Mouse (Mus musculus): Measurements from ENCODE around the gene Gm17545. TPM values are rescaled to one million over a fixed set of nuclear protein-coding genes. Genes with fewer than 3 reads are reported as not detected.

Gm17545 gene
- total and polyA plus RNA-seq, 3 experiments, result not detected

DNA sequence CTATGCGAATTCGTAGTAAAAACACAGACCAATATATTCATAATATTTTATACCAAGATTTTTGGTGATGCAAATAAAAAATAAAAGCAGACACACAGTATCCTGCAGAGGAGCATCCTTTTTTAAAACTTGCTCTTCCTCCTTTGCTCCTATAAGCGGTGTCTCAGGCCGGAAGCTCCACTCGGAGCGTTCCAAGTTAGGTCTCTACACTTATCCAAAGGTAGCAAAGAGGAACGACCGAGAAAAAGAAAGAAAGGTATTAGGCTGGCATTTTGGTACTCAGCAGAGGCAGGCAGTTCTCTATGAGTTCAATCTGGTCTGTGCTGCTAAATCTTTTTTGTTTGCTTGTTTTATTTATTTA lies 14.8 kb downstream of the Gm17545 start:
- TF ChIP-seq POLR2A (IDR thresholded peaks at IDR 0.05; ENCODE audit: insufficient read depth, low read depth, low read length), result no peak
- TF ChIP-seq EP300 (IDR thresholded peaks at IDR 0.05; ENCODE audit: insufficient read depth, low read depth, low read length), result no peak
- no peak for TF ChIP-seq CTCF (IDR thresholded peaks at IDR 0.05)
- intact Hi-C loops (cut with DNase I), result no loop called here
- Histone ChIP-seq H3K27me3 (ENCODE audit: control insufficient read depth, insufficient read depth, low read length) (no peaks in the 10 kb centered on the region), H3K4me1 (ENCODE audit: control insufficient read depth, insufficient read depth, low read length) (peaks cover 2% of the 10 kb centered on the region), H3K36me3 (ENCODE audit: control insufficient read depth, insufficient read depth, low read length) (no peaks in the 10 kb centered on the region), H3K4me3 (no peak overlapping the region), H3K79me2 (replicated peaks; ENCODE audit: control insufficient read depth, insufficient read depth, low read length) (peaks cover 9% of the 10 kb centered on the region), H3K27ac (no peak overlapping the region), H3K9ac (ENCODE audit: low read depth, low read length) (no peak overlapping the region)
- DNase-seq, result no peak
- 72% methylated on average over 8 of the region's 8 CpGs for WGBS

DNA sequence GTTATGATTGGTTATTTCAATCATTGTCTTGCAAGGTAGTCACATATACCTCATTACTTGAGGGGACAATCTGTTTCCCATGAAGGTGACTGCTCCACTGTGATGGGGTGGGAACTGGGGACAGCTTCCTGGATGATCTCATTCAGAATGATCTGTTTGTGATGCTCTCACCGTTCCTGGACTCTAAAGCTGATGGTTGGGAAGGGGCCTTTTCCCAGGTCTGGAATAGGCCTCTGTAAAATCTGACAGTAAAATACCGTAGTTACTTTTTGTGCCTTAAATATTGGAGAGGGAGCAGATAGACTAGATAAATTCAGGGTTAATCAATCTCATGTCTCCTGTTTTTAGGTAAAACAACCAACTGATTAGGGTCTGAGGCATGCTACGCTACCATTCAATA lies 15.6 kb downstream of the Gm17545 start, which contains the start of gene Rp9:
Gene Rp9, minus strand, starts transcription at position 101 of the 400 bp plus-strand sequence.
- peaks cover 6% of the 10 kb centered on the region for H3K79me2 ChIP-seq (replicated peaks; ENCODE audit: control insufficient read depth, insufficient read depth, low read length)
- H3K27me3 ChIP-seq (ENCODE audit: control insufficient read depth, insufficient read depth, low read length), result no peaks in the 10 kb centered on the region
- intact Hi-C loops (cut with DNase I), result no loop called here
- H3K36me3 ChIP-seq (ENCODE audit: control insufficient read depth, insufficient read depth, low read length), result no peaks in the 10 kb centered on the region
- H3K27ac ChIP-seq, result peak within 1 kb of the TSS; percentile 83
- peak within 1 kb of the TSS; percentile 91 for H3K4me3 ChIP-seq
- 79% methylated on average over 3 of the region's 3 CpGs for WGBS
- no peak for DNase-seq
- H3K9ac ChIP-seq (ENCODE audit: low read depth, low read length), result peak within 1 kb of the TSS; percentile 39; the same call in 1 of the 2 replicates
- H3K4me1 ChIP-seq (ENCODE audit: control insufficient read depth, insufficient read depth, low read length), result peaks cover 2% of the 10 kb centered on the region
- TF ChIP-seq CTCF (IDR thresholded peaks at IDR 0.05), result no peak
- no peak for TF ChIP-seq POLR2A (IDR thresholded peaks at IDR 0.05; ENCODE audit: insufficient read depth, low read depth, low read length)
- TF ChIP-seq EP300 (IDR thresholded peaks at IDR 0.05; ENCODE audit: insufficient read depth, low read depth, low read length), result no peak

DNA sequence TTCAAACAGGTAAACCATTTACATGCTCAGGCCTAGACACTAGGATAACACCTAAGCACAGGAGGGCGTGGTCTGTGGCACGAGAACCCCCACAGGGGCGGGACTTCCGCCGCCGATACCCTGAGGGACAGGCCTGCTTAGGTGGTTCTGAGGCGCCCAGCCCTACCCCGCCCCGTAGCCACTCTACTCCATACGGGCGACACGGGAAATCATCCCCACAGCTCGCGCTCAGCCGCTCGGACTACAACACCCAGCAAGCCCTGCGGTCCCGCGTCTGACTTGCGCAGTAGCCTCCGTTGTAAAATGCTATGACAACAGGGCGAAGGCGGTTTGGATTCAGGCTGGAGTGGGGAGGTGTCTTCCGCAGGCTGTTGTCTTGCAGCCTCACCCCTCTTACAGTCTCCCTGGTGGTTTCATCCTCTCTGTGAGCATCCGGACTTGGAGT lies 21.4 kb downstream of the Gm17545 start, which contains the start of gene Bbs9:
Gene Bbs9, plus strand, starts transcription at position 292 of the 445 bp plus-strand sequence.
- H3K4me3 ChIP-seq, result peak within 1 kb of the TSS; percentile 55
- no peaks in the 10 kb centered on the region for H3K79me2 ChIP-seq (replicated peaks; ENCODE audit: control insufficient read depth, insufficient read depth, low read length)
- intact Hi-C loops (cut with DNase I), result loop anchor here (2.0 kb wide), 1 partner anchor 65 kb away; the partner anchor contains the start of gene 9530077C05Rik
- H3K27ac ChIP-seq, result peak within 1 kb of the TSS; percentile 78
- H3K27me3 ChIP-seq (ENCODE audit: control insufficient read depth, insufficient read depth, low read length), result no peaks in the 10 kb centered on the region
- H3K4me1 ChIP-seq (ENCODE audit: control insufficient read depth, insufficient read depth, low read length), result no peaks in the 10 kb centered on the region; the same call in 1 of the 2 replicates
- peak; percentile 93 for DNase-seq
- peak within 1 kb of the TSS; percentile 55 for H3K9ac ChIP-seq (ENCODE audit: low read depth, low read length)
- WGBS, result under 1% methylated on average over 25 of the region's 25 CpGs
- no peak for TF ChIP-seq CTCF (IDR thresholded peaks at IDR 0.05)
- peak; percentile 71 for TF ChIP-seq POLR2A (IDR thresholded peaks at IDR 0.05; ENCODE audit: insufficient read depth, low read depth, low read length)
- TF ChIP-seq EP300 (IDR thresholded peaks at IDR 0.05; ENCODE audit: insufficient read depth, low read depth, low read length), result no peak
- H3K36me3 ChIP-seq (ENCODE audit: control insufficient read depth, insufficient read depth, low read length), result no peaks in the 10 kb centered on the region

DNA sequence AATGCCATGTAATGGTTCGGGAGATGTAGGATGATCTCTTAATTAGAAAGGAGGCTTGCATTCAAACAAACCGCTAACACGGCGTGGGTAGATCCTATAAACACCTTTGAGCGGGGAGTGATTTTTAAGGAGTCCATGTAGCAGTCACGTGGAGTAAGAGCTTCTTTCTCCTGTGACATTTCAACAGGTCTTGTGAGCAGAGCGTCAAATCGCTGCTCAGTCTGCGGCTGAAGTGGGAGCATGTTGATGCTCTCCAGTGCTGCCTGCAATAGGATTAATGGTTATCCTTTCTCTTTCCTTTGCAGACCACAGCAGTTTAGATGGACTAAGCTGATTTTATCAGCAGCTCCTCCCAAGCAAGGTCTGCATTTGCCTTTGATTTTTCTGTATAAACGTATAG lies 22.2 kb downstream of the Gm17545 start:
- no peak for TF ChIP-seq POLR2A (IDR thresholded peaks at IDR 0.05; ENCODE audit: insufficient read depth, low read depth, low read length)
- TF ChIP-seq CTCF (IDR thresholded peaks at IDR 0.05), result no peak
- no peak for TF ChIP-seq EP300 (IDR thresholded peaks at IDR 0.05; ENCODE audit: insufficient read depth, low read depth, low read length)
- WGBS, result 5% methylated on average over 10 of the region's 10 CpGs
- no peaks in the 10 kb centered on the region for H3K36me3 ChIP-seq (ENCODE audit: control insufficient read depth, insufficient read depth, low read length)
- intact Hi-C loops (cut with DNase I), result no loop called here
- no peaks in the 10 kb centered on the region for H3K27me3 ChIP-seq (ENCODE audit: control insufficient read depth, insufficient read depth, low read length)
- no peaks in the 10 kb centered on the region for H3K79me2 ChIP-seq (replicated peaks; ENCODE audit: control insufficient read depth, insufficient read depth, low read length)
- DNase-seq, result no peak
- peak overlapping the region; percentile 55 for H3K4me3 ChIP-seq
- peak overlapping the region; percentile 55 for H3K9ac ChIP-seq (ENCODE audit: low read depth, low read length)
- H3K4me1 ChIP-seq (ENCODE audit: control insufficient read depth, insufficient read depth, low read length), result no peaks in the 10 kb centered on the region; the same call in 1 of the 2 replicates
- H3K27ac ChIP-seq, result peak overlapping the region; percentile 78

DNA sequence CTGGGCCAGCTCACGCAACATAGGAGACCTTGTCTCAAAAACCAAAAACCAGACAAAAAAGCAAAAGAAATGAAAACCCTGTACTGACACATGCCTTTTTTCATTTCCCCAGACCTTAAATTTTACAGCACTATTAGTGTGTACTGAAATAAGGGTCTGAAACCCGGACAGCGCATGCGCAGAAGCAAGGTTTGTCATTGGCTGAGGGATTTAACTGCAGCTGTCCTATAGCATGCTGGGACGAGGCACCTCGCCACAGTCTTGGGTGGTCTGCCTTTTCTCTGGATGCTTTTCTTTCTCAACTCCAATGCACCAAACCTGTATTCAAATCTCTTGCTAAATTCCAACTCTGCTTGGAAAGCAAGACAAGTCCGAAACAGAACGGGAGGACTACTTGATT lies 24.9 kb downstream of the Gm17545 start:
- no peak for DNase-seq
- H3K4me1 ChIP-seq (ENCODE audit: control insufficient read depth, insufficient read depth, low read length), result no peaks in the 10 kb centered on the region; the same call in 1 of the 2 replicates
- intact Hi-C loops (cut with DNase I), result no loop called here
- no peaks in the 10 kb centered on the region for H3K79me2 ChIP-seq (replicated peaks; ENCODE audit: control insufficient read depth, insufficient read depth, low read length)
- WGBS, result 90% methylated on average over 8 of the region's 8 CpGs
- H3K4me3 ChIP-seq, result no peak overlapping the region
- H3K27ac ChIP-seq, result no peak overlapping the region
- no peaks in the 10 kb centered on the region for H3K36me3 ChIP-seq (ENCODE audit: control insufficient read depth, insufficient read depth, low read length)
- no peaks in the 10 kb centered on the region for H3K27me3 ChIP-seq (ENCODE audit: control insufficient read depth, insufficient read depth, low read length)
- TF ChIP-seq CTCF (IDR thresholded peaks at IDR 0.05), result no peak
- no peak for TF ChIP-seq POLR2A (IDR thresholded peaks at IDR 0.05; ENCODE audit: insufficient read depth, low read depth, low read length)
- no peak for TF ChIP-seq EP300 (IDR thresholded peaks at IDR 0.05; ENCODE audit: insufficient read depth, low read depth, low read length)
- no peak overlapping the region for H3K9ac ChIP-seq (ENCODE audit: low read depth, low read length)

GRCm38 (mm10) chr9:22483866-22484561 lies 29.9 kb downstream of the Gm17545 start:
- Histone ChIP-seq H3K27ac (no peak overlapping the region), H3K36me3 (ENCODE audit: control insufficient read depth, insufficient read depth, low read length) (no peaks in the 10 kb centered on the region), H3K4me3 (no peak overlapping the region), H3K9ac (ENCODE audit: low read depth, low read length) (no peak overlapping the region), H3K79me2 (replicated peaks; ENCODE audit: control insufficient read depth, insufficient read depth, low read length) (no peaks in the 10 kb centered on the region), H3K4me1 (ENCODE audit: control insufficient read depth, insufficient read depth, low read length) (no peaks in the 10 kb centered on the region), H3K27me3 (ENCODE audit: control insufficient read depth, insufficient read depth, low read length) (no peaks in the 10 kb centered on the region)
- intact Hi-C loops (cut with DNase I), result no loop called here
- 93% methylated on average over 8 of the region's 8 CpGs for WGBS
- DNase-seq, result no peak
- TF ChIP-seq EP300 (IDR thresholded peaks at IDR 0.05; ENCODE audit: insufficient read depth, low read depth, low read length) (no peak), CTCF (IDR thresholded peaks at IDR 0.05) (no peak), POLR2A (IDR thresholded peaks at IDR 0.05; ENCODE audit: insufficient read depth, low read depth, low read length) (no peak)

Data from heart, adult 2 months (tissue).